ENCODE assay signal across 28 mouse cellular contexts in genomic region chr2:101825226-101826120, GRCm38 (mm10). TPM values are rescaled to one million over a fixed set of nuclear protein-coding genes. Genes with fewer than 3 reads are reported as not detected.
A peak's percentile ranks its signal among the peaks of the same experiment; 100 is the strongest.
DNase-seq lines count a peak whose midpoint lies in the region; ATAC-seq and TF ChIP-seq lines count a peak whose summit lies in the region.
"Had no signal": no experiment of that assay in that cellular context is flagged by ENCODE, and none has a peak within 500 bp of the region (broad histone marks: within the 10 kb centered on the region; RNA-seq: fewer than 3 reads in every experiment).

No protein-coding gene starts in this region.

- H3K27ac ChIP-seq in intestine, postnatal 0 days (ENCODE audit: low read depth, low read length): peak overlapping the region; percentile 86; the same call in 1 of the 2 replicates
- no peak overlapping the region for H3K27ac ChIP-seq in intestine, embryonic 15.5 days
- H3K27ac ChIP-seq in kidney, embryonic 16.5 days (ENCODE audit: low read length): peak overlapping the region; percentile 2; the same call in 1 of the 2 replicates
- no peak overlapping the region for H3K27ac ChIP-seq in midbrain, embryonic 11.5 days (ENCODE audit: low read depth, low read length)
- H3K27ac ChIP-seq in midbrain, embryonic 14.5 days (replicated peaks; ENCODE audit: low read depth, low read length): no peak overlapping the region
- H3K27ac ChIP-seq: embryonic facial prominence, embryonic 10.5 days; embryonic facial prominence, embryonic 13.5 days; forebrain, embryonic 12.5 days; forebrain, embryonic 15.5 days; heart, adult 2 months; heart, embryonic 15.5 days; hindbrain, embryonic 14.5 days; hindbrain, postnatal 0 days had no signal

- TF ChIP-seq CTCF in intestine, postnatal 0 days (IDR thresholded peaks at IDR 0.05; ENCODE audit: low read depth): no peak

- no peak overlapping the region for H3K9ac ChIP-seq in intestine, postnatal 0 days (ENCODE audit: low read depth, low read length)
- H3K9ac ChIP-seq in intestine, embryonic 15.5 days: no peak overlapping the region
- H3K9ac ChIP-seq in kidney, embryonic 16.5 days (replicated peaks; ENCODE audit: low read length): no peak overlapping the region
- H3K9ac ChIP-seq in midbrain, embryonic 11.5 days (ENCODE audit: low read length): no peak overlapping the region
- no peak overlapping the region for H3K9ac ChIP-seq in midbrain, embryonic 14.5 days (replicated peaks; ENCODE audit: low read length)
- H3K9ac ChIP-seq: embryonic facial prominence, embryonic 13.5 days; forebrain, embryonic 12.5 days; forebrain, embryonic 15.5 days; heart, embryonic 12.5 days; heart, embryonic 15.5 days; hindbrain, embryonic 14.5 days had no signal

- H3K4me2 ChIP-seq in intestine, postnatal 0 days (replicated peaks; ENCODE audit: low read depth): peak overlapping the region; percentile 43
- no peak overlapping the region for H3K4me2 ChIP-seq in intestine, embryonic 15.5 days (replicated peaks)
- no peak overlapping the region for H3K4me2 ChIP-seq in kidney, embryonic 16.5 days (replicated peaks; ENCODE audit: low read depth, low read length)
- no peak overlapping the region for H3K4me2 ChIP-seq in midbrain, embryonic 11.5 days
- H3K4me2 ChIP-seq in midbrain, embryonic 14.5 days (ENCODE audit: low read length): no peak overlapping the region
- H3K4me2 ChIP-seq: embryonic facial prominence, embryonic 13.5 days; forebrain, embryonic 12.5 days; forebrain, embryonic 15.5 days; heart, embryonic 12.5 days; heart, embryonic 15.5 days; hindbrain, embryonic 14.5 days had no signal

- no peak overlapping the region for H3K4me3 ChIP-seq in intestine, postnatal 0 days (ENCODE audit: low read depth, low read length)
- H3K4me3 ChIP-seq in intestine, embryonic 15.5 days (replicated peaks): no peak overlapping the region
- H3K4me3 ChIP-seq in kidney, embryonic 16.5 days (ENCODE audit: low read length): no peak overlapping the region
- H3K4me3 ChIP-seq in midbrain, embryonic 11.5 days (ENCODE audit: low read depth, low read length): no peak overlapping the region
- H3K4me3 ChIP-seq in midbrain, embryonic 14.5 days (replicated peaks; ENCODE audit: low read depth, low read length): no peak overlapping the region
- H3K4me3 ChIP-seq: embryonic facial prominence, embryonic 10.5 days; embryonic facial prominence, embryonic 13.5 days; erythroblast, embryonic 14.5 days; forebrain, embryonic 12.5 days; forebrain, embryonic 15.5 days; heart, adult 2 months; heart, embryonic 12.5 days; heart, embryonic 15.5 days had no signal

- 62% methylated on average over 9 of the region's 9 CpGs for WGBS in intestine, postnatal 0 days
- 79% methylated on average over 9 of the region's 9 CpGs for WGBS in intestine, embryonic 15.5 days
- 40% methylated on average over 9 of the region's 9 CpGs for WGBS in kidney, embryonic 16.5 days
- 88% methylated on average over 9 of the region's 9 CpGs for WGBS in midbrain, embryonic 11.5 days
- WGBS in midbrain, embryonic 14.5 days: 85% methylated on average over 9 of the region's 9 CpGs

- no peak for DNase-seq in kidney, adult 11 months
- peak; percentile 57 for DNase-seq in midbrain, embryonic 11.5 days (ENCODE audit: low spot score, missing footprints)
- no peak for DNase-seq in midbrain, embryonic 14.5 days
- DNase-seq: adrenal gland, adult 8-10 months; adrenal gland, postnatal 25 days; cerebellum, adult 11-12 months; cerebellum, adult 8-10 months; cerebellum, postnatal 10 days; cerebellum, postnatal 36 days; embryo, embryonic 11 days; gastrocnemius, postnatal 25 days; heart, adult 2 months; heart, postnatal 10 days; heart, postnatal 4 days had no signal

- ATAC-seq in intestine, postnatal 0 days: no peak
- ATAC-seq in intestine, embryonic 15.5 days: no peak
- peak; percentile 55 for ATAC-seq in kidney, embryonic 16.5 days (ENCODE audit: low FRiP score, low TSS enrichment)
- ATAC-seq in midbrain, embryonic 11.5 days (ENCODE audit: low FRiP score): no peak
- no peak for ATAC-seq in midbrain, embryonic 14.5 days (ENCODE audit: low FRiP score, low TSS enrichment)
- ATAC-seq: activated CD4-positive, CD25-positive, alpha-beta regulatory T cell, adult 4 months; CD4-positive, CD25-positive, alpha-beta regulatory T cell, adult 4 months; forebrain, embryonic 15.5 days; hindbrain, postnatal 0 days had no signal

- no peaks in the 10 kb centered on the region for H3K36me3 ChIP-seq in intestine, postnatal 0 days (ENCODE audit: control insufficient read depth, insufficient read depth)
- no peaks in the 10 kb centered on the region for H3K36me3 ChIP-seq in intestine, embryonic 15.5 days
- H3K36me3 ChIP-seq in kidney, embryonic 16.5 days (ENCODE audit: insufficient read depth, low read length): no peaks in the 10 kb centered on the region
- H3K36me3 ChIP-seq in midbrain, embryonic 11.5 days (ENCODE audit: control insufficient read depth, insufficient read depth, low read length): no peaks in the 10 kb centered on the region
- H3K36me3 ChIP-seq in midbrain, embryonic 14.5 days (ENCODE audit: control insufficient read depth, insufficient read depth, low read length): no peaks in the 10 kb centered on the region
- H3K36me3 ChIP-seq: embryonic facial prominence, embryonic 10.5 days; embryonic facial prominence, embryonic 13.5 days; forebrain, embryonic 12.5 days; forebrain, embryonic 15.5 days; heart, embryonic 12.5 days; heart, embryonic 15.5 days had no signal

- no peaks in the 10 kb centered on the region for H3K9me3 ChIP-seq in intestine, postnatal 0 days (ENCODE audit: control insufficient read depth)
- H3K9me3 ChIP-seq in intestine, embryonic 15.5 days: no peaks in the 10 kb centered on the region
- H3K9me3 ChIP-seq in kidney, embryonic 16.5 days (ENCODE audit: low read length): no peaks in the 10 kb centered on the region
- H3K9me3 ChIP-seq in midbrain, embryonic 11.5 days (ENCODE audit: control insufficient read depth, low read length): no peaks in the 10 kb centered on the region
- no peaks in the 10 kb centered on the region for H3K9me3 ChIP-seq in midbrain, embryonic 14.5 days (ENCODE audit: control insufficient read depth, low read length)
- H3K9me3 ChIP-seq: embryonic facial prominence, embryonic 10.5 days; embryonic facial prominence, embryonic 13.5 days; forebrain, embryonic 12.5 days; forebrain, embryonic 15.5 days; heart, embryonic 12.5 days; heart, embryonic 15.5 days had no signal

- no peaks in the 10 kb centered on the region for H3K4me1 ChIP-seq in intestine, postnatal 0 days (replicated peaks; ENCODE audit: control insufficient read depth, insufficient read depth, low read length)
- H3K4me1 ChIP-seq in intestine, embryonic 15.5 days (replicated peaks): peaks cover 10% of the 10 kb centered on the region; the same call in 1 of the 2 replicates
- H3K4me1 ChIP-seq in kidney, embryonic 16.5 days (ENCODE audit: insufficient read depth, low read length): peaks cover 41% of the 10 kb centered on the region
- H3K4me1 ChIP-seq in midbrain, embryonic 11.5 days (ENCODE audit: control insufficient read depth, insufficient read depth, low read length): peaks cover 8% of the 10 kb centered on the region; the same call in 1 of the 2 replicates
- H3K4me1 ChIP-seq in midbrain, embryonic 14.5 days (ENCODE audit: control insufficient read depth, insufficient read depth, low read length): 0 out of 2 replicates have a peak, but pooled peaks cover 3% of the 10 kb centered on the region

- no peaks in the 10 kb centered on the region for H3K27me3 ChIP-seq in intestine, postnatal 0 days (replicated peaks; ENCODE audit: control insufficient read depth, insufficient read depth, low read length)
- H3K27me3 ChIP-seq in intestine, embryonic 15.5 days (replicated peaks): no peaks in the 10 kb centered on the region
- H3K27me3 ChIP-seq in kidney, embryonic 16.5 days (ENCODE audit: insufficient read depth, low read length): no peaks in the 10 kb centered on the region
- no peaks in the 10 kb centered on the region for H3K27me3 ChIP-seq in midbrain, embryonic 11.5 days (ENCODE audit: control insufficient read depth, insufficient read depth, low read length)
- H3K27me3 ChIP-seq in midbrain, embryonic 14.5 days (ENCODE audit: control insufficient read depth, insufficient read depth, low read length): no peaks in the 10 kb centered on the region
- H3K27me3 ChIP-seq: embryonic facial prominence, embryonic 13.5 days; forebrain, embryonic 12.5 days; forebrain, embryonic 15.5 days; heart, embryonic 12.5 days; heart, embryonic 15.5 days had no signal

RNA-seq across cellular contexts. Expression of gene Prr5l, which starts 57.4 kb away (rescaled TPM):
- 36.4 and 41.8 TPM in 2 replicates for polyA plus RNA-seq in intestine, postnatal 0 days (2015; fragmentation: Nextera tagmentation; extraction: Ambion mirVana)
- polyA plus RNA-seq in intestine, embryonic 15.5 days (2015; fragmentation: Nextera tagmentation; extraction: Ambion mirVana): 16.5 and 16.9 TPM in 2 replicates
- 70.8 and 71.6 TPM in 2 replicates for polyA plus RNA-seq in kidney, embryonic 16.5 days (2015; fragmentation: Nextera tagmentation; extraction: Ambion mirVana)
- polyA plus RNA-seq in midbrain, embryonic 11.5 days (2014; fragmentation: Nextera tagmentation; extraction: Ambion mirVana): 12.6 and 15.5 TPM in 2 replicates
- 2.5 and 4.9 TPM in 2 replicates for polyA plus RNA-seq in midbrain, embryonic 14.5 days (2014; fragmentation: Nextera tagmentation; extraction: Ambion mirVana)

Comparison
In these comparisons a context has a peak if more than half of its experiments do, and no peak if none do; other contexts are left out.
1. H3K27ac ChIP-seq: peak in intestine, postnatal 0 days (single experiment) and kidney, embryonic 16.5 days (single experiment); none in intestine, embryonic 15.5 days (single experiment), midbrain, embryonic 11.5 days (single experiment) and midbrain, embryonic 14.5 days (single experiment).